Mouse (Mus musculus): Measurements from ENCODE around the gene Srgap2.

Gene Srgap2

GRCm38 (mm10) chr1:131473631-131474118 lies 53.5 kb downstream of the Srgap2 start:
- peak; percentile 21 to 56 for DNase-seq (ENCODE audit: low spot score in 2 of 2)

- no peak for DNase-seq (ENCODE audit: low spot score in 2 of 2)
Observed at GRCm38 (mm10) chr1:131470597-131470996, 56.6 kb downstream of the Srgap2 start.

- no peak for DNase-seq (ENCODE audit: low spot score in 2 of 2)
Observed at GRCm38 (mm10) chr1:131465855-131466254, 61.3 kb downstream of the Srgap2 start.

- DNase-seq (ENCODE audit: low spot score in 2 of 2) = no peak
Observed at GRCm38 (mm10) chr1:131463953-131464627, 63.1 kb downstream of the Srgap2 start.

- DNase-seq (ENCODE audit: low spot score in 2 of 2) = no peak
Observed at GRCm38 (mm10) chr1:131462541-131463067, 64.5 kb downstream of the Srgap2 start.

- DNase-seq (ENCODE audit: low spot score in 2 of 2) = no peak
Observed at GRCm38 (mm10) chr1:131460914-131461530, 66.1 kb downstream of the Srgap2 start.

GRCm38 (mm10) chr1:131455355-131455890 lies 71.7 kb downstream of the Srgap2 start:
- peak in 1 of 2 experiments; percentile 50 for DNase-seq (ENCODE audit: low spot score in 2 of 2)

- DNase-seq (ENCODE audit: low spot score in 2 of 2) = no peak
Observed at GRCm38 (mm10) chr1:131454386-131454785, 72.8 kb downstream of the Srgap2 start.

- no peak for DNase-seq (ENCODE audit: low spot score in 2 of 2)
Observed at GRCm38 (mm10) chr1:131453335-131453734, 73.8 kb downstream of the Srgap2 start.

- peak; percentile 39 to 51 for DNase-seq (ENCODE audit: low spot score in 2 of 2)
Observed at GRCm38 (mm10) chr1:131448373-131448772, 78.8 kb downstream of the Srgap2 start.

GRCm38 (mm10) chr1:131447333-131447732 lies 79.8 kb downstream of the Srgap2 start:
- DNase-seq (ENCODE audit: low spot score in 2 of 2) = no peak

- DNase-seq (ENCODE audit: low spot score in 2 of 2) = no peak
Observed at GRCm38 (mm10) chr1:131446577-131446976, 80.6 kb downstream of the Srgap2 start.

GRCm38 (mm10) chr1:131438556-131438955 lies 88.6 kb downstream of the Srgap2 start:
- DNase-seq (ENCODE audit: low spot score in 2 of 2) = no peak

GRCm38 (mm10) chr1:131437975-131438374 lies 89.2 kb downstream of the Srgap2 start:
- peak in 1 of 2 experiments; percentile 29 for DNase-seq (ENCODE audit: low spot score in 2 of 2)

- DNase-seq (ENCODE audit: low spot score in 2 of 2) = no peak
Observed at GRCm38 (mm10) chr1:131436609-131437008, 90.5 kb downstream of the Srgap2 start.

- peak; percentile 85 to 89 for DNase-seq (ENCODE audit: low spot score in 2 of 2)
Observed at GRCm38 (mm10) chr1:131431456-131432246, 95.5 kb downstream of the Srgap2 start.

- DNase-seq (ENCODE audit: low spot score in 2 of 2) = no peak
Observed at GRCm38 (mm10) chr1:131427140-131427821, 99.9 kb downstream of the Srgap2 start.

- DNase-seq (ENCODE audit: low spot score in 2 of 2) = no peak
Observed at GRCm38 (mm10) chr1:131423061-131423460, 104.1 kb downstream of the Srgap2 start.

GRCm38 (mm10) chr1:131421113-131421512 lies 106.0 kb downstream of the Srgap2 start:
- no peak for DNase-seq (ENCODE audit: low spot score in 2 of 2)

GRCm38 (mm10) chr1:131420660-131421059 lies 106.5 kb downstream of the Srgap2 start:
- DNase-seq (ENCODE audit: low spot score in 2 of 2) = no peak

- no peak for DNase-seq (ENCODE audit: low spot score in 2 of 2)
Observed at GRCm38 (mm10) chr1:131419307-131419706, 107.8 kb downstream of the Srgap2 start.
